Mouse (Mus musculus): ENCODE results near the gene Scgb1b18.
"Not testable (repeated sequence)": the region's sequence is repeated elsewhere in the genome, so short reads cannot be mapped to it uniquely, and the experiment has no call there.

Gene Scgb1b18

DNA sequence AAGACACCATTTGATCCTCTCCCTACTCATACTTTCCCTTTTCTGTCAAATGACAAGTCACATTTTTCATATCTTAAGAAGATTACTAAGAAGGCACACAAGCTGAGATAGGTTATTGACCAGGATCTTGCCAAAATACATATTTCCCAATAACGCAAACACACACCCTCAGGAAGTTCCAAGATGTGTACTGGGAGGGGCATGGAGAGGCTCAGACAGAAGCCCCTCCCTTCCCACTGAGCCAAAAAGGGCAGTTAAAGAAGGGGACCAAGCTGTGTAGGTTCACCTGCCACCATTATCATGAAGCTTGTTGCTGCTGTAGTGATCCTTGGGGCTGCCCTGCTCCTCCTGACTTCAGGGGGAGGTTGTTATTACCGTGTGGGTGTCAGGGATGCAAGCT is at the start of gene Scgb1b18:
TSS of gene Scgb1b18 (plus strand) at position 301 of the 400 bp plus-strand sequence.
- not testable (repeated sequence) for DNase-seq (ENCODE audit: low spot score in 2 of 2)

DNA sequence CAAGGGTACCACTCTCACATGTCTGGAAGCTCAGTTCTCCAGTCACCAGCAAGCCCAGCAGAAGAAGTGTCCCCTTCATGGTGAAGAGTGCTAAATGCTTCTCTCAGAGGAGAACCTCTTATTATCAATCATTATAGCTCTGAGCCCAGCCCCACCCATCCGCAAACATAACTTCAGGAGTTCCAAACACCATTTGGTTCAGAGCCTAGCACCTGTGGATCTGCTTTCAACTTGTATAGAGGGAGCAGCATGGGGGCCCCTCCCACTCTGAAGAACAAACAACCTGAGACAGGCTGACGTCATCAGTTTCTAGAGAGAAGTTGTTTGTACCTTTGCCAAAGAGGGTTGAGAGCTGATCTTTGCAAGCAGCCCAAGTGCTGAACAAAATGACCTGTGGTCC is 11.6 kb upstream of the Scgb1b18 start, which contains the start of gene Scgb2b18:
TSS of gene Scgb2b18 (minus strand) at position 101 of the 400 bp plus-strand sequence.
- DNase-seq (ENCODE audit: low spot score in 2 of 2): not testable (repeated sequence)

All from heart, adult 9 months (tissue).